Mouse (Mus musculus) NIH3T3 (cell line): ENCODE results near the gene Grid2ip.
A peak's percentile ranks its signal among the peaks of the same experiment; 100 is the strongest.

Experiments
- DNase-seq: peaks from one replicate; pipeline ENCODE4 v3.0.0-alpha.2; 2012; ENCODE audit warnings: low read depth

Gene Grid2ip

DNA sequence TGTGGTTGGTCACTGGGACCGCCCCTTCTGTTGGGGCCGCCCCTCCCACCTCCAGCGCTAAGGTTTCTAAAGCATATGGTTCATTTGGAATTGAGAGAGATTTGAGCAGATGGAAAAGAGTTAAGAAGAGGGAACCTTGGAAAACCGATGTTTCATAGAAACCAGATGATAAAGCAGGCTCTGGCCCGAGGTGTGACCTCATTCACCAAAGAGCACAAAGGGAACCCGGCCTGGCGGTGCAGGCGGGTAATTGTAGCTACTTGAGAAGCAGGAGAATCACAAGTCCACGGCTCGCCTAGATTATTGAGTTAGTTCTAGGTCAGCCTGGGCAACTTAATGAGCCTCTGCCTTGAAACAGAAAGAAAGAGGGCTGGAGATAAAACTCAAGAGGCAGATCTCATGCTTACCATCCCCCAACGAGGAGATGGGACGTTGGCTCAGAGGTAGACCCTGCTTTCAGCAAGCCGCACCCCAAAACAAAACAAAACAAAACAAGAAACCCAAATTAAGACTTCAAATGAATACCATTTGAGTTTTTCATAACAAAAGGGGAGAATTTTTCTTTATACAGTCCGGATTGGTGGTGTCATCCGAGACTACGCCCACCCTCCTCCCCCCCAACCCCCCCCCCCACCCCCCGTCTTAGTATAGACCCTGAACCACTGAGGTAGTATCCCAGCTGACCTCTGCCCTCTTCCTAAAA lies at the start of gene Grid2ip:
TSS of gene Grid2ip (plus strand) at position 653 of the 703 bp plus-strand sequence.
- DNase-seq = peak; percentile 18

DNA sequence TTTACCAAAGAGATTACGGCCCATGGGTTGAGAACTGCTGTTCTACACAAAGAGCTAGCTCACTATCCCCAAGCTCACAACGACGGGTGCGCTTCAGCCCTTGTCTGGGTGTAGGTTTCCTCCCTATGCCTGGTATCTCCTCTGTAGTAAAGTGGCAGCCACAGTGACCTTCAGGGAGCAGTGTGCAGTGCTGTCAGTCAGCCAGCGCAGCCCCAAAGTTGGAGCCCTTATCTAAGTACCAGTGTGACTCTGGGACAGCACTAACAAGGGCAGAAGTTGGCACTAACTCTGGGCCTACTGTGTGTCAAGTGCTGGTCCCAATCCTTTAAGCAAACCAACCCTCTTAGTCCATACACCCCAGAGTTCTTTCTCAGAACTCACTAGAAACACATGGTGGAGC lies 48.3 kb upstream of the Grid2ip start:
- DNase-seq = no peak

DNA sequence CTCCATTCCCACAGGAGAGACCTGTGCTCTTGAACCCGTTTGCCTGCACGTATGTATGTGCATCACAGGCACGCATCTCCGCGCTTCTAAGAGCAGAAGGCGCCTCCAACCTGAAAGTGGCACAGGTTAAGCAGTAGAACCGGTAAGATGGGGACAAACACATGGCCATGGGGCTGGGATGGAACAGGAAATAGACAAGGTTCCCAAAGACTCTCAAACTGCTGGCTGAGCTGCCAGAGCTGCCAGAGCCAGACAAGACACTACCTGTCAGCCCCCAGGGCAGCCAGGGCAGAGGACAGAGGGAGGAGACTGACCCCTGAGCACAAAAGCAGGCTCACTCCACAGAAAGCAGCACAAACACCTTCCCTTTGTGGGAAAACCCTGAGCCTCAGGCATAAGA lies 47.2 kb upstream of the Grid2ip start:
- no peak for DNase-seq

DNA sequence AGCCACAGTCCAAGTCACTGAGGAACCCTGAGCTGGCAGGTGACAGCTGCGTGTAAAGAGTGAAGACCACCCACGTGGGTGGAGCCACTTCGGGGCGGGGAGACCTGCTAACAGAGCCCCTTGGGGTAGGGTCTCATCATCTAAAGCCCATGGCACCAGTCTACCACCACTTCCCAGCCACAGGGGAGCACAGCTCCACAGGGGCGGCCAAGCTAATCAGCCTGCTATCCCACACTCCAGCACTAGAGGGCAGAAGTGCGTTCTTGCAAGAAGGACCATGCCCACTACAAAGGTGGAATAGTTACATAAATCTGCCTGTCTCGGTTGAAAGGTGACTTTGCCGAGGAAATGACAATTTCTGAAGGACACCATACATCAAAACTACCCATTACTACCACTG lies 45.3 kb upstream of the Grid2ip start:
- DNase-seq = peak; percentile 88

DNA sequence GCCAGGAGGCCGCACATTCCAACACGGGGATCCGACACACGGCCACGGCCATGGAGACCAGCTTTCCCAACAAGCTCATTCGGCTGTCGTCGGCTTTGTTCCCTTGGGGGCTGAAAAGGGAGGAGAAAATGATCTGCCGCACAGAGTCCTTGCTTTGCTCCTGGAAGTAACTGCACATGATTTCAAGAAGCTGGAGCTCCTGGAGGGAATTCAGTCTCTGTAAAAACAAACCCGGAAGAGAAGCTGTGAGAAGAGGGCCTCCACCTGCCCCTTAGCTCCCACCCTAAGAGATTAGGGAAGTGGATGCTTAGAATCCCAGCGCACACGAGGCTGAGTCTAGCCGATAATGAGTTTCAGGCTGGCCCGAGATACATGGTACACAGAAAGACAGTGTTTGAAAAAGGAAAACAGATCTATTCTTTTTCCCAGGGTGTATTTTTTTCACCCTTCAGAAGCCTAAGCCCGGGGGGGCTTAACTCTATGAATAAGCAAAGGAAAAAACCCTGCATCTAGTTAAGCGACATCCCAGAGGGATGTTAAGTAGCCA lies 42.9 kb upstream of the Grid2ip start:
- DNase-seq = peak; percentile 21

DNA sequence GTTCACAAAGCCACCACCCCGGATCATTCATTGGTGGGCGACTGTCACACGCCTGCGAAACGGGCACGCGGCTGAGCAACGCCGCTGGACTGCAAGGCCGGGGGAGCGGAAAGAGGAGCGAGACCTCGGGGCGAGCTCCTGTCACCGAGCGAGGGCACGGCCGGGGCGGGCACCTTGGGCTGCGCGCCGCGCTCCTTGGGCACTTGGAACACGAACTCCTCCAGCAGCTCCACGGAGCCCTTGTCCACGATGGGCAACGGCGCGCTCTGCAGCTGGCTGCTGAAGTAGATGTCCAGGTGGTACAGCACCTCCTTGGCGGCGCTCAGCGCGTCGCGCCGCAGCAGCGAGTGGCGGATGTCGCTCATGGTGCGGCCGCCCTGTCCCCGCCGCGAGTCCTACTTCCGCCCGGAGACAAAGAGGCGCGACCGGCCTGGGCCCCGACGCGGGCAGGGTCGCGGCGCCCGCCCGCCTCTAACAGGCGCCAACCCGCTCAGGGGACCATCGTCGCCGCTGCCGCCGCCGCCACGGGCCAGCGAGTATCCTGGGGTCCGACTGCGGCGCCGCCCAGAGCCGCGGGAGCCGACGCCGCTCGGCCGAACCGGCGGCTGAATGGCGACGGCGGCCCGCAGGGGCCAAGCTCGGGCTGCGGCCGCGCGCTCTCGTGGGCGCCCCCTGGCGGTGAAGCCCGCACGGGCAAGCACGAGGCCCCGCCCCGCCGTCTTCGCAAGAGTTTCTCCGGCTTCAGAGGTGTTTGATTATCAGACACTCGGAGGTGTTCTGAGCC lies 42.2 kb upstream of the Grid2ip start, which contains the start of gene E130309D02Rik:
TSS of gene E130309D02Rik (minus strand) at position 631 of the 784 bp plus-strand sequence.
- peak; percentile 91 for DNase-seq

DNA sequence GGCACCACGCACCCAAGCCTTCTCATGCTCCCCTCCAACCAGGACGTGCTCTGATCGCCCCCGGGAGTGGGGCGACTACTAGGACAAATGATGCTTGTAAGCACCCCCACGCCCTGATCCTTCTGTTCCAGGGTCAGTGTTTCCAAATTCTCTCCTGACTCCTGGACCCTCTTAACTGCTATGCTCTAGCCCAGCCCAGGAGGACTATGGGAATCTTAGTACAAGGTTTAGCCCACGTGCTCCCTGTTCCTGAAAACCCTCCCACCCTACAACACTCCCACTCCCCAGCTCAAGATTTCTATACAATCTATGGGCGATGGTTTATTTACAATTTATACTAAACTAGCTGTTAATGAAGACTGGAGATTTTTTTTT lies 41.6 kb upstream of the Grid2ip start:
- no peak for DNase-seq

DNA sequence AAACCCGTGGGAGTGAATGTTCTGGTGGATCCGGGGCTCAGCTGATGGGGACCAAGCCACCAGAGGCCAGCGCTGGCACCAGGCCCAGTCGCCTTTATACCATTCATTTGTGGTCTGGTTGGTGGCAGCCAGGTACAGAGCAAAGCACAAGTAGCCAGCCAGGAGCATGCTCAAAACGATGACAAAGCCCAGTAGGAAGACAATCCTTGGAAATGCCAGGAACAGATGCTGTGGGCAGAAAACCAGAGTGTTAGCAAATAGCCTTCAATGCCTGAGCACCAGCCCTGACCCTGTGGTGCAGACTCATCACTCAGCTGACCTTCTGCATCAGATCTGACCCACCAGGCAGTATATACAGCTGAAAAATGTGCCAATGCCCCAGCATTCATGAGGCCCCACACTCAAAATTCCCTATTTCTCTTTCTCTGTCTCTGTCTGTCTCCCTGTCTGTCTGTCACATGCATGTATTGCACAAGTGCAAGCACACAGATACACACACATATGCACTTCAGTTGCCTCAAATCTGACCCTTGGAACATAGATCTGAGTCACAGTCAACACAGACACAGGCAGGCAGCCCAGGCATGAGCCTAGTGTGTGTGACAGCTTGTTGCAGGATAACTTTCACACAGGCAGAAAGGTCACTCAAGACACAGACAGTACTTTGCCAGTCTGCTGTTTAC lies 40.4 kb upstream of the Grid2ip start:
- DNase-seq = no peak

DNA sequence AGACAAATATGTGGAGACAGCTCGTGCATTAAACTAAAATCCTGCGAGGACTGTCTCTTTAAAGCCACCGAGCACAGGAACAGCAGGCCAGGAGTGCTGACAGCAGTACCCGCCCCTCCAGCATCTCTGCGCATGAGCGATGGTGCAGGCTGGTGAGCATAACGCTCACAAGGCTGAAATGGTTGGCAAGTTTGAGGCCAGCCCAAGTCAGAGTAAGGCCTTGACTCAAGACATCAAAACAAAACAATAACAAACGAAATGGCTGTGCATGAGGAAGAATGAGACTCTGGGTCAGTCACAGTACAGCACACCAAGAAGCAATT lies 39.9 kb upstream of the Grid2ip start:
- DNase-seq = no peak

DNA sequence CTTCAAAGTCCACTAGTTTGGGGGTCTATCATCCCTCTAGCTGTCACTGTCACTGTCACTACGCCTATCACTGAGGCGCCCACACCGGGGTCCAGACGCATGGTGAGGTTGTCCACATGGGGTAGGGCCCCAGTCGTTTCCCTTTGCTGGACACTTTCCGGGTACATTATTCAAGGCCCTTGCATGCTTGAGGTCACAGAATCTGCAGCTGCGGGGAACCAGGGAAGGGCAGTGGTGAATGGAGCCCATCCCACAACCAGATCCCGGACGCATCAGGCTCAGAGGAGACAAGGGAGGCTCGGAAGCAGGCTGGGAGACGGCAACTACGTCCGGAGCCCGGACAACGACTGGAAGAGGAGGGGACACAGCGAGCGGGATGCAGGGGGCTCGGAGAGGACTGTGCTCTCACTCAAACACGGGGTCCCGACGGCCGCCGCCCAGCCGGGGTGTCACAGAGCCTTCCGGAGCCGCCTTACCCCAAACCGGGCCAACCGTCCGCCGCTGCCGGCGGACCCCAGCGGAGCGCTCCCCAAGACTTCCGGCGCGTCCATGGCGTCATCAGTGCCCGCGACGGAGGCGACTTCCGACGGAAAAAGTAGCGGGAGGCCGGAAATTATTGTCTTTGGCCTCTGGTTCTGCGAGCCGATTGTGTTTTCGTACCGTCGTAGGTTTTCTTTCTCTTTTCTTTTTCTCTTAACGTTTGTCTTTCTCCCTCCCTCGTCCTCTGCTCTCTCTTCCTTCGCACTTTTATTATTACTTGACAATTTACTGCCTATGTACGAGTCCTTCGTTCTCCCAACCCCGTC lies 28.2 kb upstream of the Grid2ip start, which contains the start of gene Zdhhc4:
TSS of gene Zdhhc4 (minus strand) at position 567 of the 806 bp plus-strand sequence.
- DNase-seq = peak; percentile 94

DNA sequence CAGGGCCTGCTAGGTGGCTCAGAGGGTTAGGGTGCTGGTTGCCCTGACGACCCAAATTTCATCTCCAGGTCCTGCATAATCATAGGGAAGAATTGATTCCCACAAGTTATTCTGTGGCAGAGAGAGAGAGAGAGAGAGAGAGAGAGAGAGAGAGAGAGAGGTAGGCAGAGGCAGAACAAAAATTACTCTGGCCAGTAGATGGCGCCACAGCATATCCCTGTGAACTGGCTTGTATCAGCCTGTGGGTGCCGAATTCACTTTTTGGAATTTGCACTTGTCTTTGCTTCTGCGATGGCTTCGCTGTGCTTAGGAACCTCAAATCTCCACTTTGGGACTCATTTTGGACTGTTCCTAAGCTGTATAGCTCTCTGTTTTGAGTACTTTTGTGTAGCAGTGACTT lies 23.3 kb upstream of the Grid2ip start:
- DNase-seq = peak; percentile 91

DNA sequence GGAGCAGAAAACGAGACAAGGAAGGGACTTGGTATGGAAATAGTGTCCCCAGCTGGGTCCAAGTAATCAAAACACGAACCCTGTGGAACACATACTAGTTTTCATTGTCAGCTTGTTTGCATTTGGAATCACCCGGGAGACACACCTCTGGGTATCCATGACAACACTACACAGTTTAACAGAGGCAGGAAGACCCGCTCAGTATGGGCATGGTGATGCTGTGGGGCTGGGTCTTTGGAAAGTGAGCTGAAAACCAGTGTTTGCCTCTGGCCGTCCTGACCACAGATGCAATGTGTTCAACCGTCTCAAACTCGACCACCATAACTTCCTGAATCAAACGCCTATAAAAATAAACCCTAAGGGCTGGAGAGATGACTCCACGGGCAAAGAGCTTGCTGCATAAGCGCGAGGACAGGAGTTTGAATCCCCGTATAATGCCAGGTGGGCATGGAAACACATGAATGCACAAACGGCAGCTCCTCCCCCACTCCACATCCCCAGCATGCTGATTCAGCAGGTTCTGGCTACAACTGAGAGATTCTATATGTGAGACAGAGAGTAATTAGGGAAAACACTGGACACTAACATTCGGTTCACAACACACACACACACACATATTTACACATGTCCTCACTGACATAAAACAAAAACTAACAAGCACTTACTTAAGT lies 22.6 kb upstream of the Grid2ip start:
- DNase-seq = no peak

DNA sequence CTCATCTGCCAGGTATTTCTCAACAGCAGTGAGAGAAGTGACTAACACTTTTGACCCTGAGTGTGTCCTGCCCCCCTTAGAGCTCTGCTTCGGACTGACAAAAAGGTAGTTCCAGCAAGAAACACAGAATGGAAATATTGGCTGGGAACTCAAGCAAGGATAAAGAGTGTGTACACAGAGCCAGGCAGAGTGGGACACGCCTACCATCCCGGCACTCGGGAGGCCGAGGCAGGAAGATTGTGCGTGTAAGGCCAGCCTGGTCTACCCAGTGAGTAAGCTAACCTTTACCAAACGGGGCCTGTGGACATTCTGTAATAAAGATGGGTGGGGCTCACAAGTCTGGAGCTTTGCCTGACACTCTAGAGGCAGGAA lies 22.1 kb upstream of the Grid2ip start:
- peak; percentile 10 for DNase-seq

DNA sequence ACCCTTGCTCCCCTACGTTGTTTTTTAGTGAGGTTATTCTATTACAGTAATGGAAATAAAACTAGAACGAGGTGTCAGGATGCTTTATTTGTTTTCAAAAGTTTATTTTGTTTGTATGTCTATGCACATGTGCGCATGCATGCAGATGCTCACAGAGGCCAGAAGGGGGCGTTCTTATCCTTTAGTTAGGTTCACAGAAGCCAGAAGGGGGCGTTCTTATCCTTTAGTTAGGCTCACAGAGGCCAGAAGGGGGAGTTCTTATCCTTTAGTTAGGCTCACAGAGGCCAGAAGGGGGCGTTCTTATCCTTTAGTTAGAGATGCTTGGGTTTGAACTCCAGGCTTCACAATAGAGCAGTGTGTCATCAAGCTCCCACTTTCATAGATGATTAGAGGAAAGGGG lies 20.6 kb upstream of the Grid2ip start:
- peak; percentile 23 for DNase-seq

DNA sequence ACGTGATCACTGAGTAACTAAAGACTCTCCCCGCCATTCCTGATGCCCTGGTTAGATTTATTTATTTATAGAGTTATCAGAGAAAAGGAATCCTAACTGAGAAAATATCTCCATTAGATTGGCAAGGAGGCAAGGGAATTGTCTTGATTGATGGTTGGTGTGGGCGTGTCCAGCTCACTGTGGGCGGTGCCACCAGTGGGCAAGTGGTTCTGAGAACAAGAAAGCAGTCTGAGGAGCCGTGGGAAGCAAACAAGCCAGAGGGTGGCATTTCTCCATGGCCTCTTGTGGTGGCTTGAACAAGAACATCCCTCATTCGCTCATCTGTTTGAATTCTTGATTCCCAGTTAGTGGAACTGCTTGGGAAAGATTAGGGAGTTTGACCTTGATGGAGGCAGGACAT lies 17.5 kb upstream of the Grid2ip start:
- no peak for DNase-seq

DNA sequence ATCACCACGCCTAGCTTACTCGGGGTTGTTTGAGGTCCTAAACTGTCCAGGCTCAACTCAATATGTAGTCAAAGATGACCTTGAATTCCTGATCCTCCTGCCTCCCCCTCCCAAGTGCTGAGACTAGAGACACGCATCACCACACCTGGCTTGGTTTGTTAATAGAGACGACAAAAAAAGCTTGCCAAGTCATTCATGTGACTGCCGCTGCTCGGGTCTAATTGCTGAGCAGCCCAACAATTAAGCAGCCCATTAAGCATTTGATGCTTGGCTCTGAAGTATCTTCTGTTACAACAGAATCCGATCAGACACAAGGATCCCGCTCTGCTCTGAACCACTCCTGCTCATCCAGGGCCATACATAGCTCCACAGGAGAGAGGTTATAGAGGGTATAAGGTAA lies 10.8 kb upstream of the Grid2ip start:
- DNase-seq = no peak

DNA sequence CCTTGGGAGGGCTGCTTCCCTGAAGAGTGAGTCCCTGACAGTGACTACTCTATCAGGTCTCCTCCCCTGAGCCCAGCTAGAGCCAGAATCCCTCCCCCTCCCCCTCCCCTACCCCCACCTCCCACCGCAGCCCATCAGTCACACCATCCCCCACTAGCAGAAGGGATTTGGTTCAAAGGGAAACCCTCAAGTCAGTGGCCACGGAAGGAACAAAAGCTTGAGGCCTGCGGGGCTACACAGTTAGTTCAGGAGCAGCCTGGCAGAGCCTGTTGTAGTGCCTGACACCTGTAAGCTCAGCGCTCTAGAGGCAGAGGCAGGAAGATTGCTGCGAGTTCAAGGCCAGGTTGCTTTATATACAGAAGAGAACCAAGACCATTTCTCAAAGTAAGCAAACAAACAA lies 1.1 kb upstream of the Grid2ip start:
- no peak for DNase-seq

DNA sequence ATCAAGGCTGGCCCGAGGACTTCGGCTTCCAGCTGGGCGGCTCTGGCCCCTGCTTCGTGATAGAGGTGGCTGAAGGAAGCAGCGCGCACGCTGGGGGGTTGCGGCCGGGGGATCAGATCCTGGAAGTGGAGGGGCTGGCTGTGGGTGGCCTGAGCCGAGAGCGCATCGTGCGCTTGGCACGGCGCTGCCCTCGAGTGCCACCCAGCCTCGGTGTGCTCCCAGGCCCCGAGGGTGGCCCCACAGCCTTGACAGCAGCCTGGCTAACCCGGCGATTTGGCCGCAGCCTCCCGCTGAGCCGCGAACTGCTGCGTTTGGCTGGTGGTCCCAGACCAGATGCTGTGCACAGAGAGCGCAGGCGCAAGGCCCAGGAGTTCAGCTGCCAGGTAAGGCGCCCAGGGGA lies 426 bp downstream of the Grid2ip start:
- no peak for DNase-seq

DNA sequence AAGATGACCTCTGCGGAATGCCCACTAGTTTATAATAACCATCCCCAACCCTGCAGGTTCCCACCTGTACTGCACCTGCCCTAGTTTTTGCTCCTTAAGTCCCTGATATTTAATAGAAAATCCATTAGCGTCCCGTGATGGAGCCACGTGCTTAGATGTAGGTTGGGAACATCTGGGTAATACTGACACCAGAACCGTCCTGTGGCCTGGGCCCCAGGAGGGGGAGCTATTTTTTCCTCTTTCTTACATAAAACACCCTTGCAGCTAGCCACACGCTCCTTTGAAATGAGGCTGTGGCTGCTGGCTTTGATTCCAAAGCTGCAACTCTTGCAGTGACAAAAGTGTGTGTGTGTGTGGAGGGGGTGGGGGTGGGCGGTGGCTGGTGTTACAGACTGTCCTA lies 2.1 kb downstream of the Grid2ip start:
- no peak for DNase-seq

DNA sequence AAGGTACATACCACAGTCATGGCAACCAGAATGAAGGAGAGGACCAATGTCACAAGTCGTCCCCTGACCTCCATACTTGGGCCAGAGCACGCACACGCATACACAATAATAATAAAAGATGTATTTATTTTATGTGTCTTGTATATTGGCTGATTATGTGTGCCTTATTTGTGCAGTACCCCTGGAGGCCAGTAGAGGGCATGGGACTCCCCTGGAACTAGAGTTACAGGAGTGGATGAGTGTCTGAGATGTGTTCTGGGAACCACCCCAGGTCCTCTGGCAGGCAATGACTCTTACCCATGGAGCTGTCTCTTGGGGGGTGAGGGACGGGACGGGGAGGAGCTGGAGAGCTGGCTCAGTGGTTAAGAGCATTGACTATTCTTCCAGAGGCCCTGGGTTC lies 2.9 kb downstream of the Grid2ip start:
- peak; percentile 50 for DNase-seq

DNA sequence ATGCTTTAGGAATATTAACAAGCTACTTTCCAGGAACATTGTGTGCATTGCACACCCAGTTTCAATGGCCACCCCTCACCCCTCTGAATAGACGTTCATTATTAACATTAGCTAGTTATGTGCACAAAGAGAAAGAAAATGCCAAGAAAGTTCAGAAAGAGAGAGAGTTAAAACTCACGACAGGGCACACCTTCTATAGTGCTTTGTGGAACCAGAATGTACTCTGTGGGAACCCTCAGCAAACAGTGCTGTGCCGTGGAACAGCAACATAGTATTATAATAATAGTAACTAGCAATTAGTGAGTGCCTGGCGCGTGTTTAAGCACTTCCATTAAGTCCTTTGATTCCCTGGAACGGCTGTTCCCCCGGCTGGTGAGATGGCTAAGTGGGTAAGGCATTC lies 4.3 kb downstream of the Grid2ip start:
- no peak for DNase-seq
